Mouse (Mus musculus): ENCODE data around the gene Efcc1. TPM values are rescaled to one million over a fixed set of nuclear protein-coding genes. Genes with fewer than 3 reads are reported as not detected.

Efcc1 gene
- total and polyA plus RNA-seq, 3 experiments = 0.14 TPM; not detected in 2

DNA sequence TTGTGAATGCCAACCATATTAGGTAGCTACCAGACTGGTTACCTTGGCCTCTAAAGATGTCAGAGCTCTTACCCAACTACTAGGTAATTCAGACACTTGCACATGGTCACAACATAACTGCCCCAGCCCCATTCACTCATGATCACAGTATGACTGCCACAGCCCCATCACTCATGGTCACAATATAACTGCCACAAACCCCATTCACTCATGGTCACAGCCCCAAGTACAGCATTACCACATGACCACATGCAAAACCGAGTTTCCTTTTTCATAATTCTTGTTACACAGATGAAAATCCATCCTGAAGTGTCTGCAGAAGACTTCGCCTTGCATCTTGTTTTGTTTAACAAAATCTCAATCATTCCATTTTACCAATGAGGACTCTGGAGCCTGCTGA is 17.4 kb downstream of the Efcc1 start:
- Histone ChIP-seq H3K4me1 (ENCODE audit: control insufficient read depth in 1 of 2, insufficient read depth in 2 of 2) (peaks cover 14 to 63% of the 10 kb centered on the region in 2 experiments), H3K4me3 (replicated peaks in 1 of 3; ENCODE audit: low read depth in 2 of 3, low read length in 2 of 3, poor library complexity in 1 of 3) (peak overlapping the region; percentile 23 to 54 (median 36)), H3K9ac (ENCODE audit: insufficient read depth, low read depth) (0 out of 2 replicates have a peak overlapping the region, but pooled peaks have one; percentile 23), H3K79me2 (replicated peaks; ENCODE audit: control insufficient read depth, extremely low read depth, insufficient read depth, poor library complexity, severe bottlenecking) (no peaks in the 10 kb centered on the region), H3K27me3 (replicated peaks) (peaks cover 2% of the 10 kb centered on the region), H3K36me3 (replicated peaks in 1 of 2; ENCODE audit: control insufficient read depth in 1 of 2, insufficient read depth in 1 of 2, low read length in 1 of 2) (peaks cover 0 to 3% of the 10 kb centered on the region in 2 experiments), H3K27ac (ENCODE audit: insufficient read depth, low read depth) (no peak overlapping the region), H3K9me3 (replicated peaks; ENCODE audit: low read length) (no peaks in the 10 kb centered on the region), H3K4me2 (ENCODE audit: insufficient read depth, low read depth, poor library complexity, severe bottlenecking) (peak overlapping the region; percentile 27; the same call in 1 of the 2 replicates)
- dilution Hi-C loops (cut with MboI; ENCODE audit: extremely low pct_ligation_motif_present, extremely low pct_unique_long_range_greater_than_20kb, low sequenced_read_pairs) = no loop called here
- TF ChIP-seq TBP (conservative IDR thresholded peaks at IDR 0.05; ENCODE audit: low read depth, low read length) (0 out of 2 replicates have a peak, but pooled peaks have one; percentile 1), BHLHE40 (IDR thresholded peaks at IDR 0.05; ENCODE audit: low read depth, low read length) (peak; percentile 45), CTCF (conservative IDR thresholded peaks at IDR 0.05 in 1 of 2, IDR thresholded peaks at IDR 0.05 in 1 of 2; ENCODE audit: low read depth in 2 of 2, low read length in 2 of 2) (no peak), IRF4 (IDR thresholded peaks at IDR 0.05; ENCODE audit: low read depth, low read length) (peak; percentile 47)
- in situ Hi-C loops (cut with MboI; ENCODE audit: low pct_ligation_motif_present, low pct_unique_long_range_greater_than_20kb, low sequenced_read_pairs) = no loop called here
- peak; percentile 66 for DNase-seq (ENCODE audit: extremely low read depth)

DNA sequence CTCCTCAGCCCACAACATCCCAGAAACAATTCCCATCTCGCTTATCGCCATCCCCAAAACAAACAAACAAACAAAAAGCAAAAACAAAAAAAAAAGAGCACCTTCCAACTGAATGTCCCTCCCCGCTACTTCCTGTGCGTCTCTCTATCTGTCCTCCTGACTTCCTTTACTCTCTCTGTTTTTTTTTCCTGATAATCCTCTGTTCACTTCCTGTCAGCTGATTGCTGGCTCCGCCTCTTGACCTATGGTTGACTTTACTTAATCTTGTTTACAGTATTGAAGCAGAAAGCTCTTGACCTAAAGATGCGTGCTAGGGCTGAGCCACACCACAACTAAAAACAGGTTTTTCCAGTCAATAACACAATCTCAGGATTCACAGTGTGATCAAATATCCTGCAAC is 17.9 kb downstream of the Efcc1 start:
- peak overlapping the region; percentile 23 to 54 (median 36) for H3K4me3 ChIP-seq (replicated peaks in 1 of 3; ENCODE audit: low read depth in 2 of 3, low read length in 2 of 3, poor library complexity in 1 of 3)
- dilution Hi-C loops (cut with MboI; ENCODE audit: extremely low pct_ligation_motif_present, extremely low pct_unique_long_range_greater_than_20kb, low sequenced_read_pairs) = no loop called here
- TF ChIP-seq NELFE (IDR thresholded peaks at IDR 0.05; ENCODE audit: low read depth, low read length) = no peak
- no peak for TF ChIP-seq E2F4 (IDR thresholded peaks at IDR 0.05; ENCODE audit: insufficient replicate concordance, low read depth, low read length)
- TF ChIP-seq ETS1 (conservative IDR thresholded peaks at IDR 0.05; ENCODE audit: low read depth, low read length) = no peak
- no peak for TF ChIP-seq CHD1 (IDR thresholded peaks at IDR 0.05; ENCODE audit: low read depth, low read length)
- no peak for TF ChIP-seq POLR2A (IDR thresholded peaks at IDR 0.05; ENCODE audit: low read depth, low read length)
- TF ChIP-seq PAX5 (IDR thresholded peaks at IDR 0.05; ENCODE audit: low read length) = no peak
- peak; percentile 83 for TF ChIP-seq HCFC1 (IDR thresholded peaks at IDR 0.05; ENCODE audit: low read depth, low read length)
- peak; percentile 66 for TF ChIP-seq USF1 (IDR thresholded peaks at IDR 0.05; ENCODE audit: low read depth, low read length)
- no peak for TF ChIP-seq MEF2A (IDR thresholded peaks at IDR 0.05; ENCODE audit: borderline replicate concordance, low read depth, low read length)
- TF ChIP-seq POLR2AphosphoS2 (IDR thresholded peaks at IDR 0.05; ENCODE audit: low read depth, low read length) = no peak
- TF ChIP-seq RAD21 (IDR thresholded peaks at IDR 0.05; ENCODE audit: low read depth, low read length) = no peak
- no peak for TF ChIP-seq CTCF (conservative IDR thresholded peaks at IDR 0.05 in 1 of 2, IDR thresholded peaks at IDR 0.05 in 1 of 2; ENCODE audit: low read depth in 2 of 2, low read length in 2 of 2)
- 0 out of 2 replicates have a peak, but pooled peaks have one; percentile 24 for TF ChIP-seq KAT2A (IDR thresholded peaks at IDR 0.05; ENCODE audit: insufficient replicate concordance, low read length)
- no peak for TF ChIP-seq EP300 (IDR thresholded peaks at IDR 0.05; ENCODE audit: low read length)
- TF ChIP-seq UBTF (IDR thresholded peaks at IDR 0.05; ENCODE audit: low read depth, low read length) = no peak
- TF ChIP-seq ZKSCAN1 (IDR thresholded peaks at IDR 0.05; ENCODE audit: borderline replicate concordance, low read depth, low read length) = no peak
- no peak for TF ChIP-seq SIN3A (IDR thresholded peaks at IDR 0.05; ENCODE audit: low read length)
- peak; percentile 11; the same call in 1 of the 2 replicates for TF ChIP-seq MAX (IDR thresholded peaks at IDR 0.05; ENCODE audit: low read length)
- no peak for TF ChIP-seq SMC3 (IDR thresholded peaks at IDR 0.05; ENCODE audit: low read depth, low read length)
- no peak for TF ChIP-seq MAZ (IDR thresholded peaks at IDR 0.05; ENCODE audit: low read depth, low read length)
- TF ChIP-seq ELF1 (IDR thresholded peaks at IDR 0.05; ENCODE audit: low read depth, low read length) = peak; percentile 76
- TF ChIP-seq ZMIZ1 (IDR thresholded peaks at IDR 0.05; ENCODE audit: low read depth, low read length) = no peak
- no peak for TF ChIP-seq NRF1 (IDR thresholded peaks at IDR 0.05; ENCODE audit: low read depth, low read length)
- TF ChIP-seq TBP (conservative IDR thresholded peaks at IDR 0.05; ENCODE audit: low read depth, low read length) = no peak
- no peak for TF ChIP-seq CHD2 (IDR thresholded peaks at IDR 0.05; ENCODE audit: low read length)
- no peak for TF ChIP-seq JUN (IDR thresholded peaks at IDR 0.05; ENCODE audit: insufficient read depth, low read depth, low read length)
- no peak for TF ChIP-seq BHLHE40 (IDR thresholded peaks at IDR 0.05; ENCODE audit: low read depth, low read length)
- TF ChIP-seq USF2 (conservative IDR thresholded peaks at IDR 0.05; ENCODE audit: low read depth, low read length) = peak; percentile 49
- TF ChIP-seq ZC3H11A (IDR thresholded peaks at IDR 0.05; ENCODE audit: low read depth, low read length) = no peak
- TF ChIP-seq ZNF384 (IDR thresholded peaks at IDR 0.05; ENCODE audit: low read depth, low read length) = peak; percentile 96
- no peak for TF ChIP-seq MXI1 (IDR thresholded peaks at IDR 0.05; ENCODE audit: low read depth, low read length)
- no peak; the same call in 1 of the 2 replicates for TF ChIP-seq TCF12 (IDR thresholded peaks at IDR 0.05; ENCODE audit: low read depth, low read length)

More for the DNA sequence above, 17.9 kb downstream of the Efcc1 start:
- H3K9me3 ChIP-seq (replicated peaks; ENCODE audit: low read length) = no peaks in the 10 kb centered on the region
- in situ Hi-C loops (cut with MboI; ENCODE audit: low pct_ligation_motif_present, low pct_unique_long_range_greater_than_20kb, low sequenced_read_pairs) = no loop called here
- peaks cover 2% of the 10 kb centered on the region for H3K27me3 ChIP-seq (replicated peaks)
- H3K27ac ChIP-seq (ENCODE audit: insufficient read depth, low read depth) = no peak overlapping the region
- peak; percentile 72 for DNase-seq (ENCODE audit: extremely low read depth)
- peaks cover 0 to 3% of the 10 kb centered on the region in 2 experiments for H3K36me3 ChIP-seq (replicated peaks in 1 of 2; ENCODE audit: control insufficient read depth in 1 of 2, insufficient read depth in 1 of 2, low read length in 1 of 2)
- H3K4me2 ChIP-seq (ENCODE audit: insufficient read depth, low read depth, poor library complexity, severe bottlenecking) = peak overlapping the region; percentile 27; the same call in 1 of the 2 replicates
- H3K9ac ChIP-seq (ENCODE audit: insufficient read depth, low read depth) = 0 out of 2 replicates have a peak overlapping the region, but pooled peaks have one; percentile 23
- peaks cover 11 to 60% of the 10 kb centered on the region in 2 experiments; a peak in 3 of 4 replicates for H3K4me1 ChIP-seq (ENCODE audit: control insufficient read depth in 1 of 2, insufficient read depth in 2 of 2)
- no peaks in the 10 kb centered on the region for H3K79me2 ChIP-seq (replicated peaks; ENCODE audit: control insufficient read depth, extremely low read depth, insufficient read depth, poor library complexity, severe bottlenecking)

Data from CH12.LX (cell line).